Mouse (Mus musculus): ENCODE data around the gene Gm44790.

DNA sequence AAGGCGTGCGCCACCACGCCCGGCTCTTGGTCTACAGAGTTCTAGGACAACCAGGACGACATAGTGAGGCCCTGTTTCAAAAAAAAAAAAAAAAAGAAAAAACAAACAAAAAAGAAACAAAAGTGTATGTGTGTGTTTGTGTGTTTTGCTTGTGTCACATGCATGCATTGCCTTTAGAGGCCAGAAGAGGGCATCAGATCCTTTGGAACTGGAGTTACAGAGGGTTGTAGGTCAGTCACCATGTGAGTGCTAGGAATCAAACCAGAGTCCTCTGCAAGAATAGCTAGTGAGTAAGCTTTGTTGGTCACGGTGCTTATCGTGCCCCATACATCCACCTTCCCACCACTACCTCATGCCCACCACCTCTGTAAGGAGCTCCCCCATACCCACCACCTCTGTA lies 68.3 kb downstream of the Gm44790 start:
- TF ChIP-seq CTCF (conservative IDR thresholded peaks at IDR 0.05; ENCODE audit: insufficient read depth, insufficient read length, low read depth, low read length) (peak; percentile 25; the same call in 1 of the 2 replicates), POLR2A (IDR thresholded peaks at IDR 0.05; ENCODE audit: low read depth, low read length) (no peak)
